Mouse (Mus musculus) spleen, postnatal 4 days (tissue): ENCODE measurements around the gene Lgals4.
A peak's percentile ranks its signal among the peaks of the same experiment; 100 is the strongest.

ENCODE experiments used
- DNase-seq, 2 experiments: peaks; one replicate each; pipeline ENCODE4 v3.0.0; 2022; ENCODE audit warnings: low spot score in 2 of 2

Lgals4 gene

DNA sequence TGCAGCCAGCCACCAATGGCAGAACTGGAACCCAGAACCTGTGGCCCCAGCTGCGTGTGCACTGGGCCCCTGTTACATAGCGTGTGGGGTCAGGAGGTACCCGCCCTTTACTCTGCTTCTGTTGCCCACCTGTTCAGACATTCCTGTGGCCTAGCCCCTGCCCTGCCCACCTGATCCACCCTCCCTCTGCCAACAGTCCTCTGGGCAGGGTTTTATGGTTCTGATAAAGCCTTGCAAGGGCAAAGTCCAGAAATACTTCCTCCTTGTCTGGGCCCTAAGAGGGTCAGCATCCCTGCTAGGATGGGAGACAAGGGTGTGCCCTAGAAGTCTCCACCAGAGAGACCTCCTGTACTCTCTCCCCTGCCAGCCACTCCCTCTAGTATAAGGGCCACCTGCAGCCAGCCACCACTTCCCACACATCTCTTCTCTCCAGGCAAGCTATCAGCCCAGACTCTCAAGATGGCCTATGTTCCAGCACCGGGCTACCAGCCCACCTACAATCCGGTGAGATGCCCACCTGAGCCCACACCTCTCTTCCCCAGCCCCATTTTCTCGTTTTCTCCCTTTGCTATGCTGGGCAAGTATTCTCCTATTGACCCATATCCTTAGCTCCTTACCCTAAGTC is at the start of gene Lgals4:
Gene Lgals4, plus strand, starts transcription at position 132 of the 625 bp plus-strand sequence.
- DNase-seq = peak in 1 of 2 experiments; percentile 57

DNA sequence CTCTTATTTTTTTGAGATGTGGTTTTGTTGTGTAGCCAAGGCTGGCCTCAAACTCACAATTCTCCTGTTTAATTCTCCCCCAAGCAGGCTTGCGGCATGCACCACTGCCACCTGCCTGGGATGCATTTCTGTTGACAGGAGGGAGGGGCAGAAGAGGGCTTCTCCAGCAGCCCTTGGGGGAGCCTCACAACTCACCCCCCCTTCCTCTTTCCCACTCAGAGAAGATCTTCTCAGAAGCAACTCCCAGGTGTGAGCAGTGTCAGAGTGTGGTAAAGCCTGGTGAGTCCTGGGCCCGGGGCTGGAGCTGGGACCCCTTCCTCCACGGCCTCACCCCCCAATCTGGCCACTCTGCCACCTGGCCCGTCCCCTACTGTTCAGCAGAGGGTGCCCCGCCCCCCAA is 48.5 kb upstream of the Lgals4 start:
- DNase-seq = no peak

DNA sequence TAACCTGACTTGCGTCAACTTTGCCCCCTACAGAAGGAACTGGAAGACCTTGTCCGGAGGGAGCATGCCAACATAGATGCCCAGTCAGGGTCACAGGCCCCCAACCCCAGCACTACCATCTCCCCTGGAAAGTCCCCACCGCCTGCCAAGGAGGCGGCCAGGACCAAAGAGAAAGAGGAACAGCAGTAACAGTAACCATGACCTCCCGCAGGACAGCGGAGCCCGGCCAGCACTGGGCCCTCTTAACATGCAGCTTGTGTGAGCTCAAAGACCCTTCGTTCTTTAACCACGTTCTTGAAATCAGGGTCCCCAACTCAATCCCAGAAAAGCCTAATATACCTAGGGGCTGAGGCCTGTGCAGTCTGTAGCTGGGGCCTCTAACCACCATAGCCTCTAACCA is 45.8 kb upstream of the Lgals4 start:
- DNase-seq = no peak

DNA sequence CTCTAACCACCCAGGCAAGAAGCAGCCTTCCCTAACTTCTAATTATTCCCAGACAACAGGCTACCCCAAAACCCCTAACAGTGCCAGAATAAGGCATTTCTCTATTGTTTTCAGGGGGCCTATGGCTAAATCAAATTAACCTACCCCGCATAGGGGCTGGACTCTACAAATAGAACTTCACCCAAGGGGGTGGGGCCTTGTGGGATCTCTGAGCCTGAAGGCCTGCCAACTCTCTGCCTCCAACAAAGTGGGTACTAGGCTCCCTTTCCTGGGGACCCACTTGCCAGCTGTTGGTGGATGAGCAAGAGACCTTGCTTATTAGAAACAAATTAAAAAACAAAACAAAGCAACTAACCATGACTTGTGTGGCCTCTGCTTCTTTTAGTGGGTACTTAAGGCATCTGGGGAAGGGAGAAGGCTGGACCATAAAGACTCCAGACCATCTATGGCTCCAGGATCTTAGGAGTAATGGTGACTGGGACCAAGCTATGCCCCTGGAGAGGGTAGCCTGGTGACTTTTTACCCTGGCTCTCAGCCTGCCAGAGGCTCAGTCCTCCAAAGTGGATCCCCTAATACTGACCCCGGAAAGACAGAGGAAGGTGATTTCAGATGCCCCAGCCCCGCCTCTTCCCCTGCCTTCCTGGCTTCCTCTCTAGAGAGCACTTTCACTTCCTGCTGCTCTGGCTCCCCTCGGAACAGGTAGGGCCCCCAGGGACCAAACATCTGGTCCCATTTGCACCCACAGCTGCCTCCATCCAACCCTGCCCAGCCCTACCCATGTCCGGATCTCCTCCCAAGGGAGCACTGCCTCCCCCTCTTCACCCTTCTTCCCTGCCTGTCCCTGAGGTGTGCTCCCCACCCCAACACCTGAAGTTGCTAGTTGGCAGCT is 45.1 kb upstream of the Lgals4 start, which contains the start of gene Rinl:
Gene Rinl, plus strand, starts transcription at position 663 of the 889 bp plus-strand sequence.
- DNase-seq = peak; percentile 71 to 82

DNA sequence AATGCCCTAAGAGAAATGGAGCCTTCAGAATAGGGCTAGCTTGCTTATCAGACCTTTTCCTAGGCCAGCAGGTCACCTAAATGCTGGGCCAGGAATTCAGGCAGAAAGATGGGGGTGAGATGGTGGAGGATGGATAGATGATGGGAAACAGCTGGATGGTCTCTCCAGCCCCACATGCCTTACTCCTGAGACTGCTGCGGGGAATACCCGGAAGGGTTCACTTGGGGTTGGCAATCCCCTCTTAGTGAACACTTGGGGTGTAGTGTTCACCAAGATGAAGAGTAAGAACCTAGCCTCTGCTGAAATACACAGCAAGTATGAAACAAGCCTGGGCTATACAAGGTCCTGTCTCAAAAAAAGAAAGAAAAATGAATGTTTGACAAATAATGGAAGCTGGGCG is 44.4 kb upstream of the Lgals4 start:
- DNase-seq = no peak

DNA sequence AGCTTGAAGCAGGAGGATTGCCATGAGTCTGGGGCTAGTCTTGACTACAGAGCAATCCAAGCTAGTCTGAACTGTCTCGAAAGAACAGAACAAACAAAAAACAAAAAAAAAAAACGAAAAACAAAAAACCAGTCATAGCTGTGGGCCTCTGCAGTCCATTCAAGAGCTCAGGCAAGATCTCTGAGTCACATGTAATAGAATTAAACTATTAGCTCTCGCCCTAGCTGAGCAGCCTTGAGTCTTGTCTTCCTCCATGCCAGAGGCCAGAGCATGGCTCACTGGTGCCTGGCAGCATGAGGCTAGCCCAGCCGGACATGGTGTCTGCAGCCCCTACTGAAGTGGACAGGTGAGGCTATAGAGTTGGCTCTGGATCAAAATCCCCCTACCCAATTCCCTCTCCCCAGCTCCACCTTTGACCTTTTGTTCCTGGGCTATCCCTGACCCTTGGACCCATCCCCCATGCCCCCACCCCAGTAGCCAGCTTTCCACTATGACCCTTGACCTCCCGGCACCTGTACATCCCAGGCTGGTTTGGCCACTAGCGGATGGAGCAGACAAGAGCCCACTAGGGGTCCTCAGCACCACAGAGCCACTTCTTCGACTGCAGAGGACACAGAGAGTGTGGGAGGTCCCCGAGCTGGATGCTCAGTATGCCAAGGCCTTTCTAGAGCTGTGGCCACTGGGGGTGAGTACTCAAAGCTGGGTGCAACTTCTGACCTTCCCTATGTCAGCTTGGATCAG is 43.4 kb upstream of the Lgals4 start:
- DNase-seq = no peak

DNA sequence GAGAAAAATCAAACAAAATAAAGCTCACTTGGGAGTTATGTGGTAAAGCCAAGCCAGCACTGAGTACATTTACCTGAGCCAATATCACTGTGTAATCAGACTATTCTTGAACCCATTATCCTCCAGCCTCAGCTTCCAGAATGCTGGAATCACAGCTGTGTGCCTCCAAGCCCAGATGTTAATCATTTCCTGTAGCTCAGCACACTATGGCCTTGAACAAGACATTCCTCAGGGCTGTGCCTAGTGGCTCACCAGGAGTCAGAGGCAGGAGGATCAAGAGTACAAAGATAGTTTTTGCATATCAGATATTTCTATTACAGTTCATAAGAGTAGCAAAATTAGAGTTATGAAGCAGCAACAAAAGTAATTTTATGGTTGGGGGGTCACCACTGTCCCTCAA is 41.9 kb upstream of the Lgals4 start:
- no peak for DNase-seq

DNA sequence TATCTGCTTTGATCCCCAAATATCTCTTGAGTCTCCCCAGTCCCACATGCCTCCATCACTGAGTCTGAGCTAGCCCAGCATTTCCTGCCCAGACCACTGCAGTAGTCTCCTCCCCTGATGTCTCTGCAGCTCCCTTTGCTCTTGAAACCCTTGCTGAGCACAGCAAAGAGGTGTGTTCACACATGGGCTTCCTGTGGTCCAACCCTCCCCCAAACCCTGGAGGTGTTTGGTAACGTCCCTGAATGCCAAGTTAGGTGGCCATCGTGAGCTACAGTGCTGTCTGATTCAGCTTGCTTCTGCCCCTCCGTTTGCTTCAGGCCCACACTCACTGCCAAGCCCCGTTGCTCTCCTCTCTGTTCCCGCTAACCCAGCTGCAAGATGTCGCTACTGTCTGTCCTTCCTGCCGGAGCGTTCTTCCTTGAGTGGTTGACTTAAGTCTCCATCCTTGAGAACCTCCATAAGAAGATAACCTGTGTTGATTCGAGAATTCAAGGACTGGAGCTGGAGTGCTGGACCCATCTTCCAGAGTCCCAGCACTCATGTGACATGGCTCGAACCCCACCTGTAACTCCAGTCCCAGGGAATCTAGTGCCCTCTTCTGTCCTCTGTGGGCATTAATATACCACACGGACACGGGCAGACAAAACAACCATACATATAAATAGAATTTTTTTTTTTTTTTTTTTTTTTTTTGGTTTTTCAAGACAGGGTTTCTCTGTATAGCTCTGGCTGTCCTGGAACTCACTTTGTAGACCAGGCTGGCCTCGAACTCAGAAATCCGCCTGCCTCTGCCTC is 41.1 kb upstream of the Lgals4 start:
- no peak for DNase-seq

DNA sequence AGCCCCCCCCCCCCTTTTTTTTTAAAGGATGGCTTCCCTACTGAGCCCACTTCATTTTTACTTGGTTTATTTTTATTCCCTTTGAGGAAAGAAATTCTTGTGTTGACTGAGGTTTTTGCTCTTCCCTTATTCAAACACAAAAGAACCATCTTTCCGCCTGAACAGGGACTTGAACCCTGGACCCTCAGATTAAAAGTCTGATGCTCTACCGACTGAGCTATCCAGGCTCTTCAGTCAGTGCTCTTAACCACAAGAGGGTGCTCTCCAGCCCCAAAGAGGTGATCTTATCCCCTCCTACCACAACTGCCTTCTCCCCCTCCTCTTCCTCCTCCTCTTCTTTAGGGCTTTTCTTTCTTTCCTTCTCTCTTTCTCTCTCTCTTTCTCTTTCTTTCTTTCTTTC is 39.8 kb upstream of the Lgals4 start:
- no peak for DNase-seq

DNA sequence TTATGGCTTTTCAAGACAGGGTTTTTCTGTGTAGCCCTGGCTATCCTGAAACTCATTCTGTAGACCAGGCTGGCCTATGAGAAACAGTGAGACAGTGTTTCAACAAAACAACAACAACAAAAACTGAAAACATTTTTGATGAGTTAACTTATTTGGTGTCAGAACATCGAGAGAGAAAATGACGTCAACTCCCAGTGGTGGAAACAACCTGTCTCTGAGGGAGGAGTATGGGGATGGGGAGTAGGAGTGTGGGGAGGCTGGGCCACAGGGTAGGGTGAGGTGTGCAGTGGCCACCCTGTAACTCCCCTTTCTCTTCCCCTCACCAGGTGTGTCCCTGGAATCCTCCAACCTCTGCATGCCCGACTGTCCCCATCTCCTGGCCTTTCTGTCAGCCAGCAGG is 39.2 kb upstream of the Lgals4 start:
- DNase-seq = no peak

DNA sequence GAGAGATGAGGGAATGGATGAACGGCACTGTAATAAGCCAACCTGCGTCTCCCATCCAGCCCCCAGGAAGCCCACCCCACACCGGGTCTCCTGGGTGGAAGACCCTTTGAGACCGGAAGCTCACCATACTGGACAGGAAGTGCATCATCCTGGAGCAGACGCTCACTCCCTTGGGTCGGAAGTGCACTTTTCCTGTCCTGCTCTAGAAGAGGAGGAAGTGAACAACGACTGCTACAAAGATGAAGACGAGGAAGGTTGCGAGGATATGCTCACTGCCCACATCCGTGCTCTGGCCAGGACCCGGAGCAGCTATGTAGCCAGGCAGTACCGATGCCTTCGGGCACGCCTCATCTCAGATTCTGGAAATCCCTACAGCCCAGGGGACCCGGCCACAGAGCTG is 37.8 kb upstream of the Lgals4 start:
- no peak for DNase-seq

DNA sequence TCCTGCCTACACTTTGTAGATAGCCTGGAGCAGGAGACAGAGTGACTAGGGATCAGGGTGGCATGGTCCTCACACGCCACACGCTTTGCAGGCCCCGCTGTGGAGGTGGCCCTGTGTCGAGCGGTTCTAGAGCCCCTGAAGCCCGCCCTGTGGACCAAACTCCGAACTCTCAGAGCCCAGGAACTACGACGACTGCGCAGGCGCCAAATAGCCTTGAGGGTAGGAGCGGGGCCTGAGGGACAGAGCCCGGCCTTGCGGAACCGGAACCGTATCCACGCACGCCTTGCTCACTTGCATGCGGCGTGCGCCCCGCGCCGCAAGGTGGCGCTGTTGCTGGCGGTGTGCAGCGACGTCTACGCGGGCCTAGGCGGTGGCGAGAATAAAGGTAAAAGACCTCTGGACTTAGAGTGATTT is 37.1 kb upstream of the Lgals4 start:
- DNase-seq = peak; percentile 80 to 94

DNA sequence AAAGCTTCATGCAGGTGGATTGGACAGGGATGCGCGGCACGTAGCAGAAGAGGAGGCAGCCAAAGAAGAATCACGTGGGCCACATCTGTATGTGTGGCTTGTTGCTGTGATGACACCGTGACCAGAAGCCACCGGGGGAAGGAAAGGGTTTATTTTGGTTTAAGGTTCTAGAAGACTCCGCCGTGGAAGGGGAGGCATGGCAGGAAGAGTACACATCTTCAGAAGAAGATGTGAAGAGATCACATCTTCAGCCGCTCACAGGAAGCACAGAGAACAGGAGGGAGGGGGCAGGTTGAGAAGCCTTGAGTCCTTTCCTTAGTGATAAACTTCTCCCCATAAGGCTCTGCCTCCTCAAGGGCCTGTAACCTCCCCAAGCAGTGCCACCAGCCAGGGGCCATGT is 33.7 kb upstream of the Lgals4 start:
- DNase-seq = no peak

DNA sequence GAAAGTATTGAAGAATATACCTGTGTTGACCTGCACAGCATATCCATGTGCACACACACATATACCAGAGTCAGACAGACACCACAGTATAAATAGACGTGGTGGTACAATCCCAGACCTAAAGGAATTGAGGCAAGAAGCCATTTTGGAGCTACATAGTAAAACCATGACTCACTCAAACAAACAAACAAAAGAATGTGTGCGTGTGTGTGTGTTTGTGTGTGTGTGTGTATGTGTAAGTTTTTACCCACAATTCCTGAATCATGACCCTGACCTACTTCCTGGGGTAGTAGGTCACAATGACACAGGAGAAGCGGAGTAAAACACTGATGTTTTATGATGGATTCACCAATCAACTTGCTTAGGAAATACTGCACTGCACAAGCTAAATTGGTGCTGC is 32.2 kb upstream of the Lgals4 start:
- no peak for DNase-seq

DNA sequence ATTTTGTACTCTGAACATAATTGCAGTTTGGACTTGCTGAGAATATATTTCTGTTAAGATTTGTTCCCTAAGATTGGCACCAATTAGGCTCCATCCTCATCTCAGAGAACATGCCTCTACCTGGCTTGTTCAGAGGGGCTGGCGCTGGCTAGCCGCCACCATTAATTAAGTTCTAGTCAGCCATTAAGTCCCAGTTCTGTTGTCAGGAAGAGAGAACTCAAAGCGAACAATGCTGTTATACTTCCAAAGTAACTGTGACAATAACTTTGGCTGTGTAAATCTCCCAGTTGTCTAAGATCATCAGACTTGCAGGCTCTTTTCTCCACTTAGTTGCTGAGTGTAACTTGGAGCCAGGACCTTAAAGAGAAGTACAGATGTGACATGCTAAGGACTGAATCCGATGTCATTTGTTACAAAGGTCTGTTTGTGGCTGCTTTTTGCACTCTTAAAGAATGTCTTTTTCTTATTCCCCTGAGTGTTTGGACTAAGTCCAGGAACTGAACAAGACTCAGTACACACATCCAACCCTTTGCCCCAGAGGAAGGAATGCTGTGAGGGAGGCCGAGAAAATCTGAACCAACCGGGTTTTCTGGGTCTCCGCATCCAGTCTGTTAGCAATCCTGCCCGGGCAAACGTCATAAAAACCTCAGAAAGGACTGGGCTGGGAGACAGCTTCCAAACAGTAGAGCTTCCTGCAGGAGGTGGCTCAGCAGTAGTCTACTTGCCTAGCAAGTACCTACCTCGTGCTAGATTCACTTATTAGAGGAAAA is 31.6 kb upstream of the Lgals4 start:
- no peak for DNase-seq

DNA sequence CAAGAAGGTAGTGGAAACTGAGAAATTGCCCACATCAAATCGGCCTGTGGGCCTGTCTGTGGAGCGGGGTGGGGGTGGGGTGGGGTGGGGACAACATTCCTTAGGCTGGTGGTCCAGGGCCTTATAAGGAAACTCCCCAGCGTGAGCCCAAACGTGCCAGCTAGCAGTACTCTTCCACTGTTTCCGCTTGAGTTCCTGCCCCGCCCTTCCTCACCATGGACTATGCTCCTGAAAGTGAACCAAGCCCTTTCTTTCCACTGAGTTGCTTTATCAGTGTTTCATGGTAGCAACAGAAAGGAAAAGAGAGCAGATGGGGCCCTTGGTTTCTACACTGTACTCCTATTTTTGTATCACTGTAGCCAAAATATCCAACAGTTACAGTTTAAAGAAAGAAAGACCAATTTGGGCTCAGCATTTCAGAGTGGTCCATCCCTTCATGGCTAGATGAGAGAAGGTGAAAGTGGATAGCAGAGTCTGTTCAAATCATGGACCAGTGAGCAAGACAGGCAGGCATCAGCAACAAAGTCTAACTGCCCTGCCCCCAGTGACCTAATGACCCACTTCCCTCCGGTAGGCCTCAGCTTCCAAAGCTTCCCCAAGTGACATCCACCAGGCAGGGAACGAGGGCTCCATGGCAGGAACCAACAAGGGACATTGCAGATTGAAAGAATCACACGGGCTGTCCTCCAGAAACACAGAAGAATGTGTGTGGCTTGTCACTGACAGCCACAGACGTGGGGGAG is 30.6 kb upstream of the Lgals4 start:
- DNase-seq = no peak

DNA sequence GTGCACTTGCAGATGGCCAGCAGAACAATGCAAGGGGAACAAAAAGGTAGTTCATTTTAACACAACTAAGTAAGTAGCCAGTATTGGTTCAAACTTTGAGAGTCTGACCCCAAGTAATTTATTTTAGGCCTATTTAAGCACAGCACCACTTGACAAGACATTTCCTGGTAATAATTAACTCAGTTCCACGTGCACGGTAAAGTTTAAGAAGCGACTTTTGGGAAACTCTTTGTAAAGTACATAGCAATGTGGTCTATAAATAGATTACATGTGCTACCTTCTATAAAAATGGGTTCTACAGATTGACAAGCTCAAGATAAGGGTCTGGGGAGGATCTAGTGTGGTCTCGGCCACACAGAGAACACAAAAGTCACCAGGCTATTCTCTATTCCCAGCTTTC is 29.9 kb upstream of the Lgals4 start:
- no peak for DNase-seq

DNA sequence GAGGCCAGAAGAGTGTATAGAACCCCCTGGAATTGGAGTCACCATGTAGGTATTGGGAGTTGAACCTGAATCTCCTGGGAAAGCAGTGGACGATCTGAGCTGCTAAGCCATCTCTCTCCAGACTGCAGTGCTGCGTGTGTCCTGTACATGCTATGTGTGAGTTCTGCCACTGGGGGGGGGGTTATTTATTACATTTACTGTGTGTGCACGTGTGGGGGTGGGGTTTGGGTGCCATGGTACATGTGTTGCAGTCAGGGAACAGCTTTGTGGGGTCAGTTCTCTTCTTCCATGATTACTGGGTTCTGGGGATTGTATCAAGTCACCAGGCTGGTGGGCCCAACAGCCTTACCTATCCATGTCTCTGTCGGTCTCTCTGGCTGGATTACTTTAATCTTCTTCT is 26.8 kb upstream of the Lgals4 start:
- DNase-seq = no peak

DNA sequence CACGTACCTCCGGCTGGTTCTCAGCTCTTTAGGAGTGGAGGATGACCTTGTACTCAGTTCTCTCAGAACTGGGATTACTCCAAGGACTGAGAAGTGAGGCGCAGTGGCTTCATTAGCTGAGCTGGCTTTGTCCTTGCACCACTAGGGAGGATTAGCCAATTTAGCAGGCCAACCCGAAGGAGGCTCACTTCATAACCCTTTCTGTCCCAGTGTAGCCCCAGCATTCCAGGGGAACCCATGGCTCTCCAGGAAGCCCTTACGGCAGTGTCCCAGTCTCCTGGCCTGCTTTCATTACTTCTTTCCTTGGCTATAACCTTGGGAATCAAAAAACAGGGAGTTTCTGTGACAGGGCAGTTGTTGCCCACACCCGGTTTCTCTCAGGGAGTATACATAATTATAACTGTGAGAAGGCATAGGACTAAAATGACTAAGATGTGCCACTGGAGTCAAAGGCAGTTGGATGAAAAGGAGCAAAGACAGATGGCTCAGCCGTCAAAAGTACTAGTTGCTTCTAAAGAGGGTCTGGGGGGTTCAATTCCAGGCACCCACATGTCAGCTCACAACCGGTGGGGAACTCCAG is 25.9 kb upstream of the Lgals4 start:
- DNase-seq = no peak
